Mouse (Mus musculus) liver, postnatal 0 days (tissue): ENCODE results near the gene Olfr828.

Source experiments
- CTCF ChIP-seq: sonication (generic); IDR thresholded peaks from 2 replicates; pipeline ENCODE4 v1.5.1; 2016; ENCODE audit warnings: antibody characterized with exemption, low read depth
- EP300 ChIP-seq: IDR thresholded peaks from 2 replicates; pipeline ENCODE4 v1.6.1; 2016; ENCODE audit warnings: antibody characterized with exemption, low read depth, mild to moderate bottlenecking

GRCm38 (mm10) chr9:18785316-18785715 is 34.0 kb downstream of the Olfr828 start:
- TF ChIP-seq CTCF: no peak
- no peak for TF ChIP-seq EP300
